Mouse (Mus musculus): ENCODE results near the gene Ubr7.

DNA sequence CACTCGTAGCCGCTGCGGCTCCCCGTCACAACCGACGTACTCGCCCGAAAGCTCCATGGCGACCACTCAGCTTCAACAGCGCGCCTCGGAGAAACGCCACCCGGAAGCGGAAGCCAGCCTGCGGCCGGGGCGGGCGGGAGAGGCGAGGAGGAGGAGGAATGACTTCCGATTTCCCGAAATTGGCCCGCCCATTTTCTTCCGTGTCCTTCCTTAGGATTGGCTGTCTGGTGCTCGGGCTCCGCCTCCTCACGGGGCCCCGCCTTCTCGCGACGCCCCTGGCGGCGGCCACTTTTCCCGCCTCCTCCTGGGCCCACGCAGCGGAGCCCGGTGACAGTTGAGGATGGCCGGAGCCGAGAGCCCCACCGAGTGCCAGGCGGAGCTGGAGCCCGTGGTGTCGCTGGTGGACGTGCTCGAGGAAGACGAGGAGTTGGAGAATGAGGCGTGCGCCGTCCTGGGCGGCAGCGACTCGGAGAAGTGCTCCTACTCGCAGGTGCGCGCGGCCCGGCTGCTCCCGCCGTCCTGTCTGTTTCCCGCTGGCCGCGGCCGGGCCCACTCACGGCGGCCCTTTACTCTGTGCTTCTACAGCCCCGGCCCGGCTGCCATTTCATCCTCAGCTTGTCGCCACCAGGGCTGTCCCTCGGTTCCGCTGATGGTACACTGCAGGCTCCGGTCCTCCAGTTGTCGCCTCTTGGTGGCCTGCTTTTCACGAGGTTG is at the start of gene Ubr7, which contains the start of the genes Gm28051 and Gon7:
- TF ChIP-seq MEF2A (IDR thresholded peaks at IDR 0.05; ENCODE audit: borderline replicate concordance, low read depth, low read length), result no peak; the same call in 1 of the 2 replicates
- peak; percentile 85 for TF ChIP-seq MAX (IDR thresholded peaks at IDR 0.05; ENCODE audit: low read length)
- no peak for TF ChIP-seq EP300 (IDR thresholded peaks at IDR 0.05; ENCODE audit: low read length)
- TF ChIP-seq ZC3H11A (IDR thresholded peaks at IDR 0.05; ENCODE audit: low read depth, low read length), result no peak
- TF ChIP-seq ZKSCAN1 (IDR thresholded peaks at IDR 0.05; ENCODE audit: borderline replicate concordance, low read depth, low read length), result no peak
- TF ChIP-seq NELFE (IDR thresholded peaks at IDR 0.05; ENCODE audit: low read depth, low read length), result peak; percentile 78

Measured in CH12.LX (cell line).